Comparison of ENCODE assay signal across 8 mouse cellular contexts in genomic region chr3:146914798-146915197, GRCm38 (mm10).
A peak's percentile ranks its signal among the peaks of the same experiment; 100 is the strongest.
DNase-seq lines count a peak whose midpoint lies in the region; ATAC-seq and TF ChIP-seq lines count a peak whose summit lies in the region.

No protein-coding gene starts in this region.

- no peaks in the 10 kb centered on the region for H3K27me3 ChIP-seq in hindbrain, embryonic 10.5 days (ENCODE audit: insufficient read depth, poor library complexity, severe bottlenecking)
- no peaks in the 10 kb centered on the region for H3K27me3 ChIP-seq in hindbrain, embryonic 12.5 days
- H3K27me3 ChIP-seq in kidney, adult 2 months (replicated peaks; ENCODE audit: control insufficient read depth, insufficient read depth, low read length): no peaks in the 10 kb centered on the region
- H3K27me3 ChIP-seq in limb, embryonic 11.5 days (ENCODE audit: control insufficient read depth, insufficient read depth, low read length): no peaks in the 10 kb centered on the region

- H3K9me3 ChIP-seq in hindbrain, embryonic 10.5 days: no peaks in the 10 kb centered on the region
- H3K9me3 ChIP-seq in hindbrain, embryonic 12.5 days (replicated peaks): no peaks in the 10 kb centered on the region
- H3K9me3 ChIP-seq in limb, embryonic 11.5 days (ENCODE audit: control insufficient read depth, low read length): no peaks in the 10 kb centered on the region

- no peak for ATAC-seq in hindbrain, embryonic 12.5 days (ENCODE audit: low FRiP score)
- ATAC-seq in limb, embryonic 11.5 days (ENCODE audit: insufficient number of reproducible peaks, low FRiP score, low TSS enrichment, low read depth): no peak

- H3K27ac ChIP-seq in hindbrain, embryonic 10.5 days: no peak overlapping the region
- no peak overlapping the region for H3K27ac ChIP-seq in hindbrain, embryonic 12.5 days
- H3K27ac ChIP-seq in kidney, adult 2 months (ENCODE audit: insufficient read depth, low read depth, low read length): no peak overlapping the region
- H3K27ac ChIP-seq in limb, embryonic 11.5 days (replicated peaks; ENCODE audit: low read depth, low read length): no peak overlapping the region

- no peak overlapping the region for H3K4me3 ChIP-seq in hindbrain, embryonic 10.5 days
- no peak overlapping the region for H3K4me3 ChIP-seq in hindbrain, embryonic 12.5 days
- no peak overlapping the region for H3K4me3 ChIP-seq in kidney, adult 2 months (ENCODE audit: insufficient read depth, low read depth, low read length)
- H3K4me3 ChIP-seq in limb, embryonic 11.5 days (ENCODE audit: low read depth, low read length): no peak overlapping the region

- WGBS in hindbrain, embryonic 10.5 days: 14% methylated on average over 12 of the region's 12 CpGs
- 13% methylated on average over 12 of the region's 12 CpGs for WGBS in hindbrain, embryonic 12.5 days
- WGBS in kidney, adult 2 months: 6% methylated on average over 12 of the region's 12 CpGs
- 16% methylated on average over 12 of the region's 12 CpGs for WGBS in limb, embryonic 11.5 days

- no peak overlapping the region for H3K4me2 ChIP-seq in hindbrain, embryonic 12.5 days (replicated peaks)
- no peak overlapping the region for H3K4me2 ChIP-seq in limb, embryonic 11.5 days (ENCODE audit: low read depth, severe bottlenecking)

- TF ChIP-seq CTCF in kidney, adult 2 months (conservative IDR thresholded peaks at IDR 0.05; ENCODE audit: insufficient read depth, insufficient read length, low read depth, low read length): peak; percentile 94

- H3K9ac ChIP-seq in hindbrain, embryonic 12.5 days: no peak overlapping the region
- no peak overlapping the region for H3K9ac ChIP-seq in limb, embryonic 11.5 days (ENCODE audit: low read length)

- TF ChIP-seq POLR2A in kidney, adult 2 months (IDR thresholded peaks at IDR 0.05; ENCODE audit: low read depth, low read length): no peak

- no peaks in the 10 kb centered on the region for H3K4me1 ChIP-seq in hindbrain, embryonic 10.5 days (replicated peaks)
- H3K4me1 ChIP-seq in hindbrain, embryonic 12.5 days: no peaks in the 10 kb centered on the region
- no peaks in the 10 kb centered on the region for H3K4me1 ChIP-seq in kidney, adult 2 months (ENCODE audit: control insufficient read depth, insufficient read depth, low read length)
- no peaks in the 10 kb centered on the region for H3K4me1 ChIP-seq in limb, embryonic 11.5 days (ENCODE audit: control insufficient read depth, insufficient read depth, low read length)

- H3K36me3 ChIP-seq in hindbrain, embryonic 10.5 days: no peaks in the 10 kb centered on the region
- H3K36me3 ChIP-seq in hindbrain, embryonic 12.5 days: no peaks in the 10 kb centered on the region
- no peaks in the 10 kb centered on the region for H3K36me3 ChIP-seq in kidney, adult 2 months (ENCODE audit: control insufficient read depth, insufficient read depth, low read length)
- no peaks in the 10 kb centered on the region for H3K36me3 ChIP-seq in limb, embryonic 11.5 days (ENCODE audit: control insufficient read depth, insufficient read depth, low read length)

- peak; percentile 78 for DNase-seq in hindbrain, embryonic 10.5 days (ENCODE audit: low spot score)
- peak; percentile 89 to 93 for DNase-seq in cerebellum, postnatal 14 days
- DNase-seq in gastrocnemius, adult 18-20 months (ENCODE audit: low spot score): peak; percentile 80
- DNase-seq in kidney, adult 2 months: peak; percentile 75
- peak; percentile 91 for DNase-seq in limb, embryonic 11.5 days (ENCODE audit: low spot score)
- peak; percentile 70 for DNase-seq in naive thymus-derived CD4-positive, alpha-beta T cell, adult 2 months (ENCODE audit: low read depth)
- DNase-seq in spleen, postnatal 36 days (ENCODE audit: low spot score in 2 of 2): peak; percentile 42 to 47
